Mouse (Mus musculus) skeletal muscle tissue, postnatal 0 days (tissue): Measurements from ENCODE around the gene Scgb3a1. TPM values are rescaled to one million over a fixed set of nuclear protein-coding genes. Genes with fewer than 3 reads are reported as not detected.

Source experiments
- polyA plus RNA-seq: library from polyadenylated mRNA; unstranded; fragments of >200 nt; fragmentation: Nextera tagmentation; extraction: Ambion mirVana; gene quantifications from 2 replicates; pipeline ENCODE4 v1.2.1, GENCODE M21; 2015

The Scgb3a1 gene
- polyA plus RNA-seq = 0.30 TPM in 1 of 2 replicates, not detected in the other

GRCm38 (mm10) chr11:49663310-49663709 lies at the start of gene Scgb3a1:
Scgb3a1 (plus strand) TSS chr11:49663610.

GRCm38 (mm10) chr11:49712555-49713335 lies 49.3 kb downstream of the Scgb3a1 start, which contains the start of gene Cnot6:
Cnot6 (minus strand) TSS chr11:49712723.

Other genes starting within 250 kb of the Scgb3a1 start
- not detected in 2 replicates for gene Olfr1389, start 240.5 kb upstream of the Scgb3a1 start, polyA plus RNA-seq
- not detected in 2 replicates for gene Olfr1388, start 227.0 kb upstream of the Scgb3a1 start, polyA plus RNA-seq
- not detected in 2 replicates for gene Olfr1387, start 208.3 kb upstream of the Scgb3a1 start, polyA plus RNA-seq
- not detected in 2 replicates for gene Olfr1386, start 198.6 kb upstream of the Scgb3a1 start, polyA plus RNA-seq
- not detected in 2 replicates for gene Olfr1385, start 174.5 kb upstream of the Scgb3a1 start, polyA plus RNA-seq
- gene Olfr1384, start 156.9 kb upstream of the Scgb3a1 start, polyA plus RNA-seq = not detected in 2 replicates
- gene Olfr1383, start 144.0 kb upstream of the Scgb3a1 start, polyA plus RNA-seq = not detected in 2 replicates
- not detected in 2 replicates for gene Olfr1382, start 135.4 kb upstream of the Scgb3a1 start, polyA plus RNA-seq
- not detected in 2 replicates for gene Olfr1381, start 120.2 kb upstream of the Scgb3a1 start, polyA plus RNA-seq
- not detected in 2 replicates for gene Olfr1380, start 106.7 kb upstream of the Scgb3a1 start, polyA plus RNA-seq
- gene Flt4, start 54.3 kb upstream of the Scgb3a1 start, polyA plus RNA-seq = 1.8 TPM in 2 replicates
- 15.1 and 19.8 TPM in 2 replicates for gene Cnot6, start 49.1 kb downstream of the Scgb3a1 start, polyA plus RNA-seq
- 9.0 and 12.6 TPM in 2 replicates for gene Gfpt2, start 130.6 kb downstream of the Scgb3a1 start, polyA plus RNA-seq
- gene Mapk9, start 183.1 kb downstream of the Scgb3a1 start, polyA plus RNA-seq = 15.0 and 18.7 TPM in 2 replicates
- gene Rasgef1c, start 238.2 kb downstream of the Scgb3a1 start, polyA plus RNA-seq = 1.2 and 1.6 TPM in 2 replicates